Mouse (Mus musculus) lung, postnatal 10 days (tissue): Measurements from ENCODE around the gene Gas7.

ENCODE experiments used
- DNase-seq: peaks from one replicate; pipeline ENCODE4 v3.0.0; 2021

Gas7 gene

DNA sequence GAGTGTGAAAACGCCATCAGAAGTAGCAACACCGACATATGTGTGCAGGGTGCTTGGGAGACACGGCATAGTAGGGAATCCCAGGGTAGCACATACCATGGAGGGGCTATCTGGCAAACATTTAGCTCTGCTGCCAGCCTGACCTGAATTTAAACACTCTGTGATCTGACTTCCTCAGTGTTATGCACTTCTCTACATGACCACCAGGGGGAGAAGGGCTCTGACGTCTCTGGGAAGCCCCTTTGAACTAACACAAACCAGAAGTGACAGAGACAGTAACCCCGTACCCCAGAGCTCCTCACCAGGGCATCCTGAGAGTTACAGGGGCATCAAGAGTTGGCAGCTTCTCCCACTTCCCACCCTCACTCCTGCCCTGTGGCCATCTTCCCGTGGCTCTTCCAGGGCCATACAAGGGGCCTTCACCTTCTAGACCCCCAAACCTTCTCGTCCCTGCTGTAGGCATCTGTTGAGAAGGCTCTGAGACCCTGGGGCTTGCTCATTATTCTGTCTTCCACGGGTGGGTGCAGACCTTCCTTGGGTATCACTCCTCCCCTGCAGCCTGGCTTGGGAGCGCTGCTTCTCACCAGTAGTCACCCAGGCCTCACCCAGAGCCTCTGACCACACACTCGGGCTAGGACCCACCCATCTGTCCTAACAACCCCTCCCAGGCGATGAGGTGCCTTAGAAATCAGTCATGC, 202.6 kb downstream of the Gas7 start:
- peak; percentile 67 for DNase-seq

DNA sequence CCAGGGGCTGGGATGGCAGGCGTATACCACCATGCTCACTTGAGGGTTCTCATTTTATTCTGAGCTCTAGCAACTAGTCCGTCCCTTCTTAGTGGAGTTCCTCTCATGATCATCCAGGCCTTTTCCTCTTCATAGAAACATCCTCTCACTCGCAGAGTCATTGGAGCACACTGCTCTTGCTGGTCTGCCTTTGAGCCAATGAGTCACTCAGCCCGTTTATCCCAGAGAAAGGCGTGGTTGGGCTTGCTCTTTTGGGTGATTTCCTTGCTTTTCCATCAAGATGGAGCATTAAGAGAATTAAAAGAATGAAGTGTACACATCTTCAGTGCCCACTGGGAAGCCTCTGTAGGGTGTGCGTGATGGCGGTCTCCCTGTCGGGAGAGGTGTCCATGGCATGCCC, 206.2 kb downstream of the Gas7 start:
- DNase-seq = no peak

DNA sequence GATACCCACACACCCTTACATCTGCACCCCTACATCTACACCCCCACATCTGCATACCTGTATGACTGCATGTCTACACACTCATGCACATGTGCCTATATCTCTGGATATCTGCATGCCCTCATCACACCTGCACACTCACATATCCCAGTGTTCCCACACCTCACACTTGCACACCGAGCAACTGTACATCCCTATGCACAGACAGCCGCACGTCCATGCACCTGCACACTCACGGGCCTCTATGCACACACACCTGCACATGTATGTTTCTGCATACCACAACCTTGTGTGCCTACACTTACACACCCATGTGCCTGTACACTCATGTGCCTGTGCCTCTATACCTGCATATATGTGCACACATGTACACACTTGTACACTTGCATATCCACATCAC, 208.2 kb downstream of the Gas7 start:
- DNase-seq = no peak

DNA sequence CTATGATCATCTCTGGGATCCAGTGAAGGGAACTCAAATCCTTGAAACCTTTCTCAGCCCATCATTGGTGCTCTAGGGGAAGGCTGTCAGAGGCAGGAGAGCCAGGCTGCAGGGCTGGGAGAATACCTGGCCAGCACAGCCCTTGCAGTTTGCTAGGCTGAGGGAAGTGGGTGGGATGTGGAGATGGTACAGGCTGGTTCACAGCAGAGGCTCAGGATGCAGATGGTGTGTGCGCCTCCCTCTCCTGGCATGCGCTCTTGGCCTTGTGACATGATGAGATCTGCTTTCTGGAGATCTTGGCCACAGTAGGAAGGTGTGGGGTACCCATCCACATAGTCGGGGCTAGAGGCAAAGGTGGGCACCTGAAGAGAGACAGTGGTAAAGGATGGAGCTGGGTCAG, 209.0 kb downstream of the Gas7 start:
- DNase-seq = no peak

DNA sequence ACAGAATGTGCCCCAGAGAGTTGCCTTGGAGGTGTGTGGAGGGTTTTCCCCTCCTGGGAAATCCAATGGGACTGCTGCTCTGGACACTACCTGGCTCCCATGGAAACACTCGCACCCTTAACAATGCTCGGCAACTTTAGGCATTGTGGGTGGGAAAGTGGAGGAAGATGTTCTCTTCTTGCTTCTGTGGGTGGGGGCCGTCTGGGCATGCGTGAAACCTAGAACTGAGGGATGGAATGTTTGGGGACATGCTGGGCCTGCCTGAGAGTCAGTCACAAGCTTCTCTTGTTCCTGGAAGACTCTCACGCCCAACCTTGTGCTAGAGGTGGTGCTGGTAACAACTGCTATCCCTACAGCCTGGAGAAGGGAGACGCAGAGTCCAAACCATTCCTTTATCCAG, 209.7 kb downstream of the Gas7 start:
- DNase-seq = no peak

DNA sequence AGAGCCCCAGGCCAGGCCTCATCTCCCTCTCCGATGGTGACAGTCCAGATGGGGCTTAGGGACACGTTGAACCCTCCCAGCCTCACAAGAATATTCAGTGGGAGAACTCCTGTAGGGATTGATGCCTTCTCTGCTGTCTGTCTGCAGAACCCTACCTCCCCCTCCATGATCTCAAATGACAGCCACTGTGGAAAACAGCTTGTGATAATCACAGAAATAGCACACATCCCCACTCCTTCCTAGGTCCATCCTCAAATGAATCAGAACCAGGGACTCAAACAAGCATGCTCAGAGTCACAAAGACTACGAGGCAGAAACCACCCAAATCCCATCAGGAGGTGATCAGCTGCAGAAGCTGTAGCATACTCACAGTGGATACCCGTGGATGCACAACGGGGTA, 210.9 kb downstream of the Gas7 start:
- DNase-seq = no peak

DNA sequence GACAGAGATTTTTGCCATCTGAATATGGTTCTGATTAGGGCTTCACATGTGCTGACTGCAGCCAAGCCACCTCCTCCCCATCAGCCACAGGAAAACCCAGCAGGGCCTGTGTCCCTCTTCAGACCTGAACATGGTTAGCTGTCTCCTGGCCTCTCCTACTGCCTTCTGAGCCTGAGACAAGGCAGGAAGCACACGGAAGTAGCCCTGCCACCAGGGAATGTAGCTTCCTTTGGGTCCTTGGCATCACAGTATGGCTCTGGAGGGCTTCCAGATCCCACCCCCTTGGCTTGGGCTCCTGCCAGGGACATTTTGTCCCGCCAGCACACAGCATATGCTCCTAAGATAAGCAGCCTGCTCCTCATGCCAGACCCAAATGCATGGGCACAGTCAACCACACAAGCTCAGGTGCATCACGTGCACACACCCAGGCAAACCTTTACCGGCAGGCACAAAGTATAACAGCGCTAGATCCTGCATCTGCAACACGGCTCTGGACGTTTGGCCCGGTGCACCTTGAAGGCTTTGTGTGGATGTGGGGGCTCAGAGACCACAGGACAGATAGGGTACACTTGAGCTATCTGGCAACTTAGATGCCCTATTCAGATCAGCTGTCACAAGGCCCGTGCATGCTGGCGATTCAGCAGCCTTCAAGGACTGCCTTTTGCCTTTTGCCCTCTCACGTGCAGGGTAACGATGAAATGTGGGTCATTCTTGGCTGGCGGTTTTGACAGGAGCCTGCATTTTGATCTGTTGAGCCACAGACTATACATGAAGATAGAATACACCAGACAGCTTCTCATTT, 212.5 kb downstream of the Gas7 start:
- peak; percentile 83 for DNase-seq

DNA sequence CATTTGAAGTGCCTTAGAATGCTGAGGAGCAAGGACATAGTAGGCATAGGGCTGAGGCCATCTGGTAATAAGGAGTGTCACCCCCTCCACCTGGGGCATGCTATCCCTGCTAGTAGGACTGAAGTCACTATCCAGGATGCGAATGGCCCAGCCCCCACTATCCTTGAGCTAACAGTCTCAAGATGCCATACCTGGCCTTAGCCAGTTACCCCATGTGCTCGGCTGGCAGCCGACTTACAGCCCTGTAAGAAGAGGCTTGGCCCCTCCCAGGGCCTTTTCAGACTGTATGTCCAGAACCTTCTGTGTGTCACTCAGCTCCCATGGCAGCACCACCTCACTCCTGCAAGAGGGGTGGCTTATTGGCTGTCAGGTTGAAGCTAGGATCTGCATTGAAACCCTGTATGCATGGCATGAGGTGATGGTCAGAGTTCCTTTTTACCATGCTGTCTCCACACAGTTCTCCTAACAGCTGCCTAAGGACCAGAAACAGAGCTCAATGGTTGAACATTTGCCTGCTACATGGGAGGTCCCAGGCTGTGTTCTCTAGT, 213.3 kb downstream of the Gas7 start:
- no peak for DNase-seq

DNA sequence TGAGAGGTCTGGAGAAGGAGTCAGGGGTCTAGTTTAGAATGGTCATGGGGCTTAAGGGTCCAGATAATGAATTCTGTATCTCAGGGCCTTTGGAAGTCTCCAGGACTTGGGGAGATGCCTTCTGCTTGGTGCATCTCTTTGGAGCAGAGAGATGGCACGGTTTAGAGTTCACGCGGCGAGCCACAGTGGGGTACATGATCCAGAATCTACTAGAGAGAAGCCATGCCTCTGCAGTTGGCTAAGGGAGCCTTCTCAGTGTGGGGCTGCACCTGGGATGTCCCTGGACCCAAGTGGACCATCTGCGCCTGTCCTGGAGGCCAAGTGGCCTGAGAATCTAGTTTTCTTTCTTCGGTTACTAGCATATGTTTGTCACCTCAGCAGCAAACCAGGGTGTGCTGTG, 214.8 kb downstream of the Gas7 start:
- DNase-seq = no peak

DNA sequence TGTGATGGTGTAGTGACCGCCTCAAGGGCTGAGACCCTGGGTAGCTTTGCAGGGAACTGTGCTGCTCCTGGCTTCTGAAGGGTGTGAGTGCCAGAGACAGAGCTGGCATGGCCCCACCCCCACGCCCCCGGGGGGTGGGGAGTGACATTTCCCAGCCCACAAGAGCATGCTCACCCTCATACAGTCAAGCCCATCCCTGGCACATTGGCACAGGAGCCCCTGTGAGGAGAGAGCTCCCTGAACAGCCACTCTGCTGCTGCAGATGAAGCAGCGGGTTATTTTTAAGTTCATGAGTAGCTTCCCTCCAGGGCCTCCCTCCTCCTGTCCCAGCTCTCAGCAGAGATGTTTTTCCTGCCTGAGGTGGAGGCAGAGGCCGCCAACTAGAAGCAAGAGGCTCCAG, 216.9 kb downstream of the Gas7 start:
- DNase-seq = no peak

DNA sequence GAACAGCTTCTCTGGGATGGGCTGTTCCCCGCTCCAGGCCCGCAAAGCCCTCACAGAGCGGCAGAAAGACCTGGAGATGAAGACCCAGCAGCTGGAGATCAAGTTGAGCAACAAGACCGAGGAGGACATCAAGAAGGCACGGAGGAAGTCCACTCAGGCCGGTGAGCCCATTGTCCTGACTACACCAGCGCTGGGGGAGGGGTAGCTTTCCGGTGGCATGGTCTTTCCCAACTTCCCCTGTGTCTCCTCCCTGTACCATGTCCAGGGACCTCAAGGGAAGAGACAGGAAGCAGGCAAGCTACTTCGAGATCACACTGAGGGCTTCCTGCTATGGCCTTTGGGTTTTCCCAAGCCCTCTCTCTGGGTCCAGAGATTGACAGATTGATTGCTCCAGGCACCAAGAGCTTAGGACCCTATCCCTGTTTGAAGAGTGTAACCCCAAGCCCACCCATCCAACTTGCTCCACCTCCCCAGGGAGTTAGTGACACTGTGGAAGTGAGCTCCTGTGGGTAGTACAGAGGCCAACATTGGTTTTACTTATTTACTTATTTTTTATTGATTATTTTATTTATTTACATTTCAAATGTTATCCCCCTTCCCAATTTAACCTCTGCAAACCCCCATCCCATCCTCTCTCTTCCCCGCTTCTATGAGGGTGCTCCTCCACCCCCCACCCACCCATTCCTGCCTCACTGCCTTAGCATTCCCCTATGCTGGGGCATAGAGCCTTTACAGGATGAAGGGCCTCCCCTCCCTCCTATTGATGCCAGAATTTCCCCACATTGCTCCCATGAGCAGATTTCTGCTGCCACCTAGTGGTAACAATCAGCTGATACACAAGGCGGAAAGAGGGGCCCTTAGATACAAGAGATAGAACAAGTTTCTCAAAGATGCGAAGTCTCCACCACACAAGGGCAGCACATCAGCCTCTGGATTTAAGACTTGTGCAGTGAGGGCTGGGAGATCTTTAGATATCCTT, 220.6 kb downstream of the Gas7 start:
- peak; percentile 77 for DNase-seq

DNA sequence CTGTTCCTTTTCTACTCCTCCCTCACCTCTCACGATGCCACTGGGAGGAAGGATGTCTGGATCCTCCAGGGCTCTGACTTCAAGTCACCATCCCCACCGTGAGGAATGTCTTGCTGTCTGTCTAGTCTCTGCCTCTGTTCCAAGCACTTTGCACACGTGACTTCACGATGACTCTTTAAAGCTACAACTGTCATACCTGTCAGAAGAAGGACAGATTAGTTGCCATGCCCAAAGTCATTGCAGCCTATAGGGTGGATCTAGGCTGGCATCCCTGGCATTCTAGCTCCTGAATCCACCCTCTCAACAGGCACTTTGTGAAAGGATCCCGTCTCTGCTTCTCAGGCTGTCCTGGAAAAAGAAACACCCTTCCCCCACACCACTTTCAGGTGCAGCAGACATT, 224.1 kb downstream of the Gas7 start:
- DNase-seq = no peak

DNA sequence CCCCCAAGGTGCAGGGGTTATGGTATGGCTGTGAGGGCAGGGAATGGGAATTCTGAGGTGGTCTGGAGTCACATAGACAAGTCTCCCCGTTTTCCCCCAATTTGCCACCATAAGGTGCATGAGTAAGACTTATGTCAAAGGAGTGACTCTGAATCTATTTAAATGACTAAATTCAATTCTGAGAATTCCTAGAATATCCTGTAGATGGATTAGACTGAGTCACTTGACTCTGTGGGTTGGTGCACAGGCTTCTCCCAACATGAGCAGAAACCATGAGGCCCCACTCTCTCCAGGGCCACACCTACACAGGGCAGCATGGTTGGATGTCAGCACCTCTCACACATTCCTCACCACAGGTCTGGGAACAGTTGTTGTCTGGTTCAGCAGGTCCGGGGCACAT, 224.7 kb downstream of the Gas7 start:
- no peak for DNase-seq

DNA sequence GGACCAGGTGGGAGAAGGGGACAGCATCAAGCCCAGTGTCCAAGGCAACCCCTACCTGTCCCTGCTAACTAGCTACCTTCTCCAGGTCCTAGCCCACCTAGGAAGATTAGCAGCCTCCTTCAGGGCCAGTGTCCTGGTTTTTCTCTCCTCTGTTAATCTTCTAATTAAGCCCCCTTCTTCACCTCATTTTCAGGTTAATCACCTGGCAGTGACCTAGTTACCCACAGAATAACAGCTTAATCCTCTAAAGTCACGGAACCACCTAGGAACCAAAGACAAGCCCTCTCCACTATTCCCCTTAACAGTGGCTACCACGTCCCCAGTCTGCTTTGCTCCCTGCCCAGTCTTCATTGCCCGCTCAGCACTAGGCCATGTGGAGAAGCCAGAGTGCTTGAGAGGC, 226.6 kb downstream of the Gas7 start:
- no peak for DNase-seq

DNA sequence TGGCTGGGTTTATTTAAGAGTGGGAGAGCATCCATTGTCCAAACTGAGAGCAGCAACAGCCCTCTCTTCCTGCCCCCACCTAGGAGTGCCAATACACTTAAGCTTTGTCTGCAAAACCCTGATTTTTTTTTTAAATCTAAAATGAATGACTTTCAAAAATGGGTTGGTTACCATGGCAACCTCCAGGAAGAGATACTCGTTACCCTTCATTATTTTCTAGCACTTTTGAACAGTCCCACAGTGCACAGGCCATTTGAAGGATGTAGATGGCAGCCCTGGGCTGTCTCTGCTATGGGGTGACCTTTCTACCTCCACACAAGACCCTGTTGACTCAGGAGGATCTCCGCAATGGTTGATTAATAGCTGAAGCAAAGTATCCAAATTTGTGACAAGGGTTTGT, 230.9 kb downstream of the Gas7 start:
- DNase-seq = no peak

DNA sequence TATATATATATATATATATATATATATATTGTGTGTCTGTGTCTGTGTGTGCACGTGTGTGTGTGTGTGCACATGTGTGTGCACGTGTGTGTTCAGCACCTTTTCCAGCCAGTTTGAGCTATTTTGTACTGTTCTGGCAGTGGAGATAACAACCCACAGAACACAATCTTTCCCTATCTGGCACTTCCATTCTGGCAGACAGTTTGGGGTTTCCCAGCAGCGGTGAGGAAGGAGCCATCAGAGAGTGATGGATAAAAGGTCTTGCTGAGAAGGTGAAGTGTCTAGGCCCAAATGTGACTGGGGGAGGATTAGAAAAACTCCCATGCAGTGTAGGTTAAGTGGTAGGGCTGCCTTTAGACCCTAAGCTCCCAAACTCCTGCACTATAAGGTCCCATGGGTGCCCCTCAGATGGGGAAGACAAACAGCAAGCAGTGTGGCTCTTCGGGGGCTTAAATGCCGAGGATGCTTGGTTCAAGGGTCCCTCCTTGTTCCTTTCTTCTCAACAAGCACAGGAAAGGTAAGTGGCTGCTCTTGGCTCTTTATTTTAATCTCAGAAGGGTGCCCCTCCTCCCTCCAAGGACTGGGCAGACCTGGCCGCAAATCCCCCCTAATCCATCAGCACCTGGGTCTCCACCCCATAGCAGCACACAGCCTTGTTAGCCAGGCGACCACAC, 239.6 kb downstream of the Gas7 start, which contains the start of gene Rcvrn:
Gene Rcvrn (plus strand): TSS at position 624 of the 674 bp plus-strand sequence.
- DNase-seq = no peak

DNA sequence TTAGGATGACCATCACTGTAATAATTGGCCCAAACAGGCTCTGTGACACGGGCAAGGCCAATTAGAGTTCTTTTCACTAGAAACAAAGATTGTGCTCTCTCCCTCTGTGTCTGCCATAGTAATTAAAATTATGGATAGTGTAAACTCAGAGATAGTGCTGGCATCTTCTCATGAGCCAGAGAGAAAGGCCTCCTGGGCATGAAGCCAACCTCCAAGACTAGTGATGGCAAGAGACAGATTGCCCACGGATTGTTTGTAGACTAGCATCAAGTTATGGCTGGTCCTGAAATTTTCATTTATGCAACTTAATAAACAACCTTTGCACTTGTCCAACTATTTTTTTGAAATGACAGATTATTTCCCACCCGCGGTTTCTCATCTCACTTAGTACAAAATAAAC, 257.7 kb downstream of the Gas7 start:
- no peak for DNase-seq

DNA sequence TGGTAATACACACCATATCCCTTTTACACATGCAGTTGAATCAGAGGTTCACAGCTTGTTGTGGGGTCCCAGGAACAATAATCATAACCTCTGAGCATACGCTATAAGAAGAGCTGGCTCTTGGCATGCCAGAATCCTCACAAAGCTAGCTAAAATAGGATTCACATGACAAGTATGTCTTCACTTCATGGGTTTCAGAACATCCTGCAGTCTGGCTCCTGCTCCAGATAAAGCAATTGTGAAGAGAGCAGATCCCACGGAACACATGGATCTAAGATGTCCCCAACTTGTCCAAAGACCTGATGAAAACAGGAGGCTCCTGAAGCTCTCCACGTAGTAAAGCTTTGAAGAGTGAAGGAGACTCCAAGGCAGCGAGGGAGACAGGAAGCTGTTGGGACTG, 260.1 kb downstream of the Gas7 start:
- no peak for DNase-seq

DNA sequence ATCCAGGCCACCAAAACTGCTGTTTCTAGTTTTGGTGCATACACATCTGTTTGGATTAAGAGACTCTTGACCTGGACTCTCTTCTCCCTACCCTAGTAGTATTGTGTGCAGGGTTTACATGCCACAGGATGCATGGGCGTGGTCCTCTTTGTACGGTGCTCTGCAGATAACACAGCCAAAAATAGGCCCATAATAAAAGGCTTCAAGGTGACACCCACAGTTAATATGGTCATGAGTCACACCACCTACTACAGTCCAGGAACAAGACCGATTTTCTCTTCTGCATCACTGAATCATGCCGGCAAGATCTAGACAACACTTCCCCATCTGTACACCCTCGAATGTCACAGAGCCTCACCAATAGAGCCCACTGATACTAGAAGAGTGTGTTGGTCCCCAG, 266.2 kb downstream of the Gas7 start:
- DNase-seq = no peak

DNA sequence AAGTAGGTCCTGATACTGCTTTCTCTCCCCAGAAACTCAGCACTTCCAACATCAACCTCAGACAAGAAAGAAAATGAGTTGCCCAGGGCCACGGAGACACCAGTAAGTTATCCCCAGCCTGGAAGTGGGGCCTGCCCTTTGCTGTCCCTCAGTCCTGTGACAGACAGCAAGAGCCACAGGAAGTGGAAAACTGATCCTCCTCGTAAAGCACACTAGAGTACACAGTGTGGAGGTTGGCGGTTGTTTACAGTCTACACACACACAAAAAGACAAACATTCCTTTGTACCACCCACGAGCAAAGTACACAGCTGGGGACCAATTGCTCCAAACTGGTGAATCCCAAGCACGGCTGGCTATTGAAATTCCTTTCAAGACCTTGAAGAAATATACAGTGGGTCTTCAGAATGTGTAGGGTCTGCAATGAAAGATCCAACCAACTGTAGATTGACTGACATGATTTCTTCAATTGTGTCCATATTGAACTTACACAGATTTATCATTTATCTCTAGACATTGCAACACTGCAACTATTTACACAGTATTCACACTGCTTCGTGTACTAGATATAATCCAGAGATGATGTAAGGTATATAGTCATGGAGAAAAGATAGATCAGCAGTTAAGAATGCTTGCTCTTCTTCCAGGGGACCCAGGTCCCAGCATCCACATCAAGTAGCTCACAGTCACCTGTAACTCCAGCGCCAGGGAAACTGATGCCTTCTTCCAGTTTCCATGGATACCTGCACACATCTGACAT, 267.3 kb downstream of the Gas7 start:
- no peak for DNase-seq

DNA sequence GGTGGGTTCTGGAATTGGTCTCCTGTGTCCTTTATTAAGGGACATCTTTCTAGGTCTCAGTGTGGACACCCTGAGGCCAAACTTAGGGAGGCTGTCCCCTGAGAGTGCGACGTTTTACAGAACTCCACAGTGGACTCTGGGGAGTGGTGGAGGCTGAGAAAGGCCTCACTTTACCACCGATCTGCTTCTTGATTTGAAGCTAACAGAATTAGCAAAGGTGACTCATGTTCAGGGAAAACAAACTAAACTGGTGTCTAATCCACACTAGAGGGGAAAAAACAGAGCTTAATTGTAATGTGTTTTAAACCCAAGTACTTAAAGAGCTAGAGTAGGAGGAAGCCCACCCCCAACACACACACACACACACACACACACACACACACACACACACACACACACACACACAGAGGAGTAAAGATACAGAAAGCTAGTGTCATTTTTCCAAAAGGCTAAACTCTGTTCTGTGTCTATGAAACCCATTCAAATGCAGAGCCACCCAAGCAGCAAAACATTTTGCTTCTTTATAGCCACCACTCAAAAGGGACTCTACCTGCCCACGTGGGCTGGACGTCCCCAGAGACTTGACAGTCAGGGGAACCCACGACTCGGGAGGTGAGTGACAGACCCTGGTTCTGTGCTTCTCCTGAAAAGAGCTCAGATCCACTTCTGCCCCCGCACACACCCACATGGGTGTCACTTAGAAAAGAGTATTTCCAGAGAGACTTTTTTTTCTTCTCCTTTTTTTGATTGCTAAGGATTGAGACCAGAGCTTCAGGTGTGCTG, 268.2 kb downstream of the Gas7 start:
- DNase-seq = no peak
